Mouse (Mus musculus) frontal cortex, adult (tissue): Measurements from ENCODE around the gene Stoml1.

ENCODE experiments used
- ATAC-seq: cut with Nextera tagmentation; 2 replicates; pipeline ENCODE4 v1.9.2; 2017; ENCODE audit warnings: mild to moderate bottlenecking, moderate library complexity, mixed read lengths; ENCODE audit not compliant: low TSS enrichment

Gene Stoml1

DNA sequence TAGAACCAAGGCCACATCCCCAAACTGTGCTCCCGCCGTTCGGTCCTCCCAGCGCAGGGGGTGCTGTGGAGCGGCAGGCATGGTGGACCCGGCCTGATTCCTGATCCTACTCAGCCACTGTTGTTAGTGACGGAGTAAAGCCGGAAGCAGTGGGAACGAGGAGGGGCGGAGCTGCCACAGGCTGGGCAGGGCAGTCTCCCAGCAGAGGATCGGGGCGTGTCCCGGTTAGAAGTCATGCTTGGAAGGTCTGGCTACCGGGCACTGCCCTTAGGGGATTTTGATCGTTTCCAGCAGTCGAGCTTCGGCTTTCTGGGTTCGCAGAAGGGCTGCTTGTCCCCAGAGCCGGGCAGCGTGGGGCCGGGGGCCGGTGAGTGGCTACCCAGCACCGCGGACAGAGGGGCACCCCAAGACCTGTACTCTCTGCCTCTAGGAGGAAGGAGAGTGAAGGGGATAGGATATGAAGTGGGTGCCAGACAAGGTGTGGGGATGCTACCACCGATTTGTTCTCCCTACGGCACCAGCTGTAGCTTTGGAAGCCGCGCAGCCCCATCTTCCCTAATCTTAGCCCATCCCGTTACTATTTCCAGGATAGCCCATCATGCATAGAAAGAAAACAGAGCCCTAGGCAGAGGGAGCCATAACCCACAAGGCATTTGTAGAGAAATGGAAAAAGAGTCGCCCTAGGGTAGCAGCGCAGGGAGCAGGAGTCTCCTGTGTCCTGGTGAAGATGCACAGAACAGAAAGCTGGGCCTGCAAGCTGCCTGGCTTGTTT, at the start of gene Stoml1:
Gene Stoml1, plus strand, starts transcription at position 132 of the 772 bp plus-strand sequence.
- peak; percentile 96 for ATAC-seq

DNA sequence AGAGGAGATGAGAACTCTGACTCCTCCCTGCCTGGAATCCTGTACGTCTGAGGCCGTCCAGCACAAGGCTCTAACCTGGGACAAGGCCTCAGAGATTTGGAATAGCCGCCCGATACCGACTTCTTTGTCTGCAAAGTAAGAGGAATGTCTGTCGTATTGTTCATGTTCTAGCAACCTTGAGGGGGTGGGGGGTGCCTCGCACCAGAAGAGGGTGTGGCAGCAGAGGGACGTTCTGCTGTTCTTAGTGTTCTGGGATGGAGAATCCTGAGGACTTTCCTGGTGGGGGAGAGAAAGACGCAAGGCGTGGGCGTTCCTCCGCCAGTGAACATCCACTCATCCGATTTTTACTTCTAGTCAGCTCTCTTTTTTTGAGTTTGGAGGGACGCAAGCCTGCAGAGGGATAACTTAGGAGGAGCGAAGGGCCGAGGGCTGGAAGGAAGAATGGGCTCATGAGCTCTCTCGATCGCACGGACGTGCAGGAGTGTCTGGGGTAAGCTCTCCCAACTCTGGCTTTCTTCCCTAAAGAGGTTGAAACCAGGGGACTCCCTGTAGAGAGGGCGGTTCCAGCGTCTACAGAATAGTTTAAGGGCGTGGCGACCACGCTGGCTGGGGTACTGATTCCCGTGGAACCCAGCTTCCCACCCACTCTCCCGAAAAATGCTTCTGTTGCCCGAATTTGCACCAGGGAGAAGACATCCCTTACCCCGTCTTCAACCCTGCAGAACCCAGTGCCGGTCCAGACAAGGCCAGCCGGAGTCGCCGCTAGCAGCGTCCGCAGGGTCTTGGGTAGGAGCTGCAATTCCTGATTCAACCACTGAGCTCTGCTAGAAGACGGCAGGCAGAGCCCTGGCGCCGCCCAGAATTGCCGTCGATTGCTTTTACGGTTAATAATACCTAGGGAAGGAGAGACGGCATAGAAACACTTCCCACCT, 49.2 kb upstream of the Stoml1 start, which contains the start of the genes Islr and Islr2:
Gene Islr, minus strand, starts transcription at position 791 of the 932 bp plus-strand sequence.
Gene Islr2, minus strand, starts transcription at position 804 of the 932 bp plus-strand sequence.
- no peak for ATAC-seq

DNA sequence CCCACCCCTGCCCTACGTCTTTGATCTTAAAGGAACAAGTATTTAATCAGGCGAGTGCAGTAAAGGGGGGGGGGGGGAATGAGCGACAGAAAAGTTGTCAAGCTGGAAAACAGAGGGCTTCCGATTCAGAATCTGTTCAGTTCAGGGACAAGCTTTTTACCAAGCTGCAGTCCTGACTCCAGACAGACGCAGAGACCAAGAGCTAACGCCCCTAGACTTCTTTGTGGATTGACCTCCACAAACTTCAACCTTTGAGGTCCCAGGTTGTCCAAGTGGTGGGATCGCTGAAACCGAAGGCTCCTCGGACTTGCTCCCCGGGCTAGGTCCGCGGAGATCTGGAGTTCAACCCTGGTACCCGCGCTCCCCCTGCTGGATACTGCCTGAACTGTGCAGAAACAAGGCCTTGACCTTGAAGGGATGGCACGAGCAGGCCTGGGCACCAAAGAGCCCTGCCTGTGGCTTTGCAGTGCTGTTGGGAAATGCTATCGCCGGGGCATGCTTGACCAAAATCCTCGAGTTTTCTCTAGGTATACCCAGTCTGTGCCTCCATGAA, 48.4 kb upstream of the Stoml1 start:
- 0 out of 2 replicates have a peak, but pooled peaks have one; percentile 22 for ATAC-seq

DNA sequence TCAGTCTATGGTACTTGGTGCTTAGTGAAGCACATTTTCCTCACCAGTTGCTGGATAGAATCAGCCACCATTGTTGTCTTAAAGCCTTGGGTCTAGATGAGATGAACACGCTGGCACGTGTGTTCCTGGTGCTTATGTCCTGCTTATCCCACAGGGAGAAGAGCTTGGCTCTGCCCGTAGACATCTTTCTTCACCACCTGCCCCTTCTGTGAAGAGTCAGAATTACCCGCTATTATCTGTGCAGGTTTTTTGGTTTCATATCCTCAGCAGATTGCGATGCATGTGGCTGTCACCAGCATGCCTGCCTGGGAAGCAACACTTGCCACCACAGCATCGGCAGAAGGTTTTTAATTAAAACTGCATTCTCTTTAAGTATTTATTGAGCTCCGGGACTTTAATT, 47.0 kb upstream of the Stoml1 start:
- no peak for ATAC-seq

DNA sequence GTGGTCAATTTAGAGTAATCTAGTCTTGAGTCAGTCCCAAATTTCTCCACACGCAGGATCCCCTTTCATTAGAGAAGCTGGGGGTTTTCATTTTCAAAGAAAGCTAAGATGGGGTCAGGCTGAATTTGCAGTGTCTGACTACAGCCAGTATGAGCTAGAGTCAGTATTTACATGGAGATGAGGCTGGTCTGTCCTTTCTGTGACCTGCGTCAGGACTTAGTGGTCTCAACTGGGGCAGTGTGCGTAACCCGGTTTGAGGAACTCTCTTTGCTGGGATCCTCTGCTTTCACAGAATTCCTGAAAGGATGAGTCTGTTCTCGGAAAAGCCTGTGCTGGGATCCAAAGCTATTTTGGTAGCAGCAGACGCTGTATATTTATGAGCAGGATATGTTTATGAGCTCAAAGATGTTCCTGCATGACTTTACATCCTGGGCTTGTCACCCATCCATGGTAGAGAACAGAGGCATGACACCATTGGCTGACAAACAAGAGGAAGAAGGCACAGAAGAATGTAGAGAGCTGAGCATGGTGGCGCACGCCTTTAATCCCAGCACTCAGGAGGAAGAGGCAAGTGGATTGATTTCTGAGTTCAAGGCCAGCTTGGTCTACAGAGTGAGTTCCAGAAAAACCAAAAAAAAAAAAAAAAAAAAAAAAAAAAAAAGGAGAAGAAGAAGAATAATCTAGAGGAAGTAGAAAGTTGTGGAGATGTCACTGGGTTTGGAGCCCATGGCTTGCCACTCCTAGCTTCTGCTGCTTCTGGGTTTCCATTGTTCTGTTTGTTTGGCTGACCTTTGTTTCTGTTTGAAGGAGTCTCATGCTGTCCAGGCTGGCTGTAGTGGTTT, 43.3 kb upstream of the Stoml1 start:
- ATAC-seq = peak; percentile 85

DNA sequence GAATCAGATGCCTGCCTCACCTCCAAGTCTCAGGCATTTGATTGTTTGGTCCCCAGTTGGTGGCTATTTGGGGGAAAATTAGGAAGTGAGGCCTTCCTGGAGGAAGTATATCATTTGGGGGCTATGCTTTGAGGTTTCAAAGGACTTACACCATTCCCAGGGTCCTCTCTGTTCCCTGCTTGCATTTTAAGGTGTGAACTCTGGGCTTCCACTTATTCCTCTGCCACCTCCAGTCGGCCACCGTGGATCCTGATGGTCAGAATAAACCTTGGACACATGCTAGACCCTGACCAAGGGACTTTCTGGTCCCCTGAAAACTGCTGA, 42.7 kb upstream of the Stoml1 start:
- ATAC-seq = no peak

DNA sequence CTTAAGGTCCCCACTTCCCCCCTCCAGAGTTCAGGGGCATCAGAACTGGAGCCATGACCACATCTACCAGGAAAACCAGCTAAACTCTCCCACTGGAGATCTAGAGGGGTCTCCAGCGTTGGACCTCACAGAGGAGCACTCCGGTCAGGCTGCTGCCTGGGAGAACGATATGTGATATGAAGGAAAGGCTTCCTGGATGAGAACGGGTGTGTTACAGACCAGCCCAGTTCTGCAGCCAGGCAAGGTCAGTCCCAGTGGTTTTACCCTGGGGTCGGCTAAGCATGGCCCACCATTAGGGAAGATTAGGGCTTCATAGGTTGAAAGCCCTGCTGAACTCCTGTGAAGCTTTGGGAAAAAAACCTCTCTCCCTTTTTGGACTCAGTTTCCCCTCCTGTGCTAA, 39.6 kb upstream of the Stoml1 start:
- no peak for ATAC-seq

DNA sequence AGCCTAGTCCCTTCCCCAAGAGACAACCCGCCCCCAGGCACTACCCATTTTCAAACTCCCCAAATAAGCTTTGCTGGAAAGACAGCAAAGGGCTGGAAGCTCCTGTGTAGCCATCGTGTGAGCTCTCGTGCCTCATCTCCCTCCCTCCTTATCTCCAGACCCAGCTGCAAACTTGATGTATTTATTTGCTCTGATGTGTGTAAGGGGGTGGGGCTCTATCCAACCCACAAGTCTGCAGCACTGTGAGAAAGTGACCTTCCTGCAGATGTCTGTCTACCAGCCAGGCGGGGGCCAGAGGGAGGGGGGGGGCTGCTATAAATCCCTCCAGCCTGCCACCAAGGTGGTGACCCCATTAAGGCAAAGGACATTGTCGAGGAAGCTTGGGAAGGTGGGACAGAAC, 39.1 kb upstream of the Stoml1 start:
- ATAC-seq = no peak

DNA sequence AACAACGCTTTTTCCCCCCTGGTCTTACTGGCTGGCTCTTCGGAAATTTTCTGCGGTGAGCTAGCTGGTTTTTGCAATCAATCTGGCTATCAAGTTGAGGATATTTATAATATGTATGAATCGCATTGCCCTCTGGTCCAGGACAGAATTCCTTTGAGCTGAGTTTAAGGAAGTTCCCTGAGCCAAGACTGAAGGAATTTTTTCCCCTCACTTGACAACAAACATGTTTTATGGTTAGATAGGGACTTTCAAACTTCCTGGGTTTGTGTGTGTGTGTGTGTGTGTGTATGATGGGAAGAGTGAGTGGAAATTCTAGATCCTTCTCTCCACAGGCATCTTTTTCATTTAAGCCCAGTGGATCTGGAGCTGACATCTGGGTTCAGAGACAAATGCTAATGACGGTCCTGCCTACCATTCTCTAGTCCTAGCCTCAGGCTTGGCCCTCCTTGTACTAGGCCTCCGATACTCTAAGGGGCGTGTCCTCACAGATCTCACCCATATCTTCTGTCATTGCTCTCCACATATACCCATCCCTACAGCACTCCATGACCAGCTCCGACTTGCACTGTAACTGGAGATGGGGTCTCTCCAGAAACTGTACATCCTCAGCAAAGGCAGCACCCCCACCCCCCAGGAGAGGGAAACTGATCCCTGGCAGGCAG, 38.3 kb upstream of the Stoml1 start:
- no peak for ATAC-seq

DNA sequence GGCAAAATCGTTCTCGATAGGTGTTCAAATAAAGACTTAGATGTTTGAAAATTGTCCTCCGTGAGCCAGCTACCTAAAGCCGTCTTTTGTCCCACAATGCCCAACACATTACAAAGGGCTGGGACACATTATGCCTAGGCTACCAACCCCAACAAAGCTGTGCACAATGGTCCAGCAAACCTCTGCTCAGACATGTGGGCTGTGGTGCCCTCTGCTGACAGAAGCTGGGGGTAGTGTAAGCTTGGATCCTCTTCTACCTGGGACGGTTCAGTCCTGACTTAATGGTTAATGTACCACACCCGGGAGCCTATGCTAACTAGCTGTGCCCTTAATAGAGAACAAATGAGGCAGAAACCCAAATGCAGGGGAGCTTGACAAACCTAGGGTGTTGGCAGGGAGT, 36.6 kb upstream of the Stoml1 start:
- 0 out of 2 replicates have a peak, but pooled peaks have one; percentile 71 for ATAC-seq

DNA sequence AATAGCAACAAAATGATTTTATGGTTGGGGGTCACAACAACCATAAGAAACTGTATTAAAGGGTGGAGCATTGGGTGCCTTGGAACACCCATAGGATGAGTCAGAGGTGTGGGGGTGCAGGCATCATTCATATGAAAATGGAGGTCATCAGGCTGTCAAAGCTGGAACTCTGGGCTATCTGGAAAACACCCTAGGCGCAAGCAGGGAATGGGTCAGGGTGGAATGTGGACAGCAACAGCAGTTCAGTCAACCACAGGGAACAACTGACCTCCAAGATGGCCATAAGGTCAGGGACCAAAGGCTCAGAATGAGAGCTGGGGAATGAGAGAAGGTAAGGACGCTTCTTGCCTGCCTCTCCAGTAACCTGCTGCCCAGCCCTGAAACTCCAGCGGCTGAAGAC, 34.4 kb upstream of the Stoml1 start:
- ATAC-seq = no peak

DNA sequence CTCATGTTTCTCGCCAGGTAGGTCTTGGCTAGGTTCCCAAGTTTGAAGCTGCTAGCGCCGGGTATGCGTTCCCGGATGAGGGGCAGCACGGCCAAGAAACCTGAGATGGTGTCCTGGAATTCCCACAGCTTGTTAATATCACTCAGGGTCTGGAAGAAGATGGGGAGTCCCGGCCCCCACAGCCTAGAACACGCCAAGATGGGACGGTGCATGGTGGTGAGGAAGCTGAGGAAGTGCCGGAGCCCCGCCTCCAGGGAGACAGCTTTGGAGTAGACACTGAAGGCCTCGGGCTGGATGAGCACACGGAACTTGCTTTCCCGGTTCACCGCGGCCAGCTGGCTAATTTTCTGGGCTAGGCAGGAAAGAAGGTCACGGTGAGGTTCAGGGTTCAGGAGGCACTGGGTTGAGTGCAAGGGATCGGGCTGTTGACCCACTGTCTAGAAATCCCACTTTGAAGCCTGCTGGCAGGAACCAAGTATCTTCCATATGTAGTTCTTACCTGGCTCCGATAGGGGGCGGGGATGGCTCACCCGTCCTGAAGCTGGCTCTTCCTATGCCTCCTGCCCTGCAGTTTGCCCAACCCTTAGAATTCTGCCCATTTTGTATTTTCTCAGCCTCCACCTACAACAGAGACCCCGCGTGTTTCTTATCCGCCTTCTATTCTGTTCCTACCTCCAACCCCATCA, 32.6 kb upstream of the Stoml1 start:
- 0 out of 2 replicates have a peak, but pooled peaks have one; percentile 28 for ATAC-seq

DNA sequence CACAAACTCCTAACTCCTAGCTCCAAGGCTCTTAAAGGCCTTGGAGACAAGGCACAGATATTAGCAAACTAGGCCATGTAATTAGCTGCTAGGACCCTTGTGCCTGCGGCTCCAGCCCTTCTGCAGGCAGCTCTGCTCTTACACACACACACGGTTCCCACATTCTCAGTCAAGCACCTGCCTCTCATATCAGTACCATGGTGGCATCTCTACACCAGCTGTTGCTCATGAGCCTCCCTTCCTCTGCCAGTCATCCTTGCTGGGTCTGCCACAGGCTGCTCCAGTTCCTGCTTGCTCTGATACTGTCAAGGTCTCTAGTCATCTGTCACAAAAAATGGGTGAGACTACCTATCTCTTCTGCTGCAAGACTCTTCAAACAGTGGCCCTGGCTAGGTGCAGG, 28.6 kb upstream of the Stoml1 start:
- no peak for ATAC-seq

DNA sequence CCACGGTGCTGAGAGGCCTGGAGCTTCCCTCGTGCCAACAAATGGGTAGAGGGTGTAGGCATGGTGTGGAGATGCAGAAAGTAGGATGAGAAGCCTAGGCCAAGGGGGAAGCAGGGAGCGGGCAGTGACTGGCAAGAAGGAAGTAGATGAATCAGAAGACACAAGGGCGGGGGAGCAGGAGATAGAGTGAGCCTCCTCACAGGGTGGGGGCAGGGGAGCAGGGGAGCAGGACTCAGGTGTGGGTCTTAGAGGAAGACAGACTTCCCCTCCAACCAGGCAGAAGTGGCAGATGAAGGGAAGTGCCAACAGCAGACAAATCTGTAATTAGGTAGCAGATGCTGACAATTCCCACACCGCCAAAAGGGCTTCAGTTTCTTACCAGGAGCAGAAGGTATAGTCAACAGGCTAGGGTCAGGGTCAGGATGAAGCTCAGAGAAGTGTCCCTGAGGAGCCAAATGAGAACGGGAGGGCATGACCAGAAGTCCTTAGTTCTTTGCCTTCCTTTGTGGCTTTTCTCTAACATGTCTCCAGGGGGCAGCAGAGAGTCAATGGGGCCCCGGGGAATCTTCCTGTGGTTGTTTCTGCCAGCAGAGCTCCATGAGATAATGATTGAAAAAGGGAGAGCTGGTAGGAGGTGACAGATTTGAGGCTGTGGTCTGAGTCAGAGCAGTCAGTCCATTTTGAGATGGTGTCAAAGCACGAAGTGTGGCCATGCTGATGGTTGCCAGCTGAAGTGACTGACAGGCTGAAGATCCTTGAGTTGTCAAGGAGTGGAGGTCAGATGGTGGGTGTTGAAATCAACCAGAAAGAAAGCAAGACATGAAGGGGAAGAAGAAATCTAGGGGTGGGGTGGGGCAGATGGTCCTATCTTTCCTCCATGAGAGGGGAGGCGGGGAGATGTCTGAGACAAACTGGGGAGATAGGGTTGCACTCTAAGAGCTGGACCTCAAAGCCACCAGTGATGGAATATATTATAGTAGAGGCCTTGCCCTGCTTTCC, 26.8 kb upstream of the Stoml1 start:
- ATAC-seq = peak; percentile 41; the same call in 1 of the 2 replicates

DNA sequence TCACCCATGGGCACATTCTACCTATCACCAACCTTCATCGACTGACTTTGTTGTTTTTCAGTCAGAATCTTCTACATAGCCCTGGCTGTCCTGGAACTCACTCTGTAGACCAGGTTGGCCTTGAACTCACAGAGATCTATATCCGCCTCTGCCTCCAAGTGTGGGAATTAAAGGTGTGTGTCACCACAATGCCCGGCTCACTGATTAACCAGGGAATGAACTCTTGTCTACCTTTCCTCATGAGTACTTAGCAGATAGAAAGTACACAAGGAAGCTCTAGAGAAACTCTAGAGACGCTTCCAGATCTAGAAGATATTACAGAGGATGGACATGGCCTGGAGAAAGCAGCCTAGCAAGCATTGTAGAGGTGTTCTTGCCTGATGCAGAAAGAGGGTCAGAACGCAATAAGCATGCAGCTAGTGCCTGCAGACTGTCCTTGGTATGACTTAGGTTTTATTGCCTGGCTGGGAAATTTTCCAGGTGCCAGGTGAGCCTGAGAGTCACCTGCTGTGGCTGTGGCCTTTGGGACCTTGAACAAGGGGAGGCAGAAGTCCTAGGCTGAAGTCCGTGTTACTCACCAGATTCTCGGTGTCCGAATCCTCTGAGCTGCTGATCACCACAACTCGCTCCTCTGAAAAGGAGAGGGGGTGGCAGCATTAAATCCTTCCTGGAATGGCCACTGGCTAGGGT, 24.0 kb upstream of the Stoml1 start:
- no peak for ATAC-seq

DNA sequence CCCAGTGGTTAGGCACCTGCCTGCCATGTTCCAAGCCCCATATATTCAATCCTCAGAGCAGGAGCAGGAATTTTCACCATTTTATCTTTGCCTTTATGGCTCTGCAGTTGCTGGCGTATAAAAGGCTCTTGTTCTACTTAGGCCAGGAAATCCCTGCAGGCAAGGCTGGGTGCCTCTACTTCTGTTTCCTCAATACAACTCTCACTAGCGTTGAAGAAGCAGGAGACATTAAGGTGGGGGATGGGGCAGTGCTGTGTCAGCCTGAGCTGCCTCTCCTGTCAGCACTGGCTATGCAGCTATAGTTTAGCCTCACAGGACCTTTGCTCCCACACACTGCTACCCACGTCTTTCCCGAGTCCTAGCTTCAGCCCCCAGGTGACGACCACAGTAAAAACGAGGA, 21.2 kb upstream of the Stoml1 start:
- ATAC-seq = no peak

DNA sequence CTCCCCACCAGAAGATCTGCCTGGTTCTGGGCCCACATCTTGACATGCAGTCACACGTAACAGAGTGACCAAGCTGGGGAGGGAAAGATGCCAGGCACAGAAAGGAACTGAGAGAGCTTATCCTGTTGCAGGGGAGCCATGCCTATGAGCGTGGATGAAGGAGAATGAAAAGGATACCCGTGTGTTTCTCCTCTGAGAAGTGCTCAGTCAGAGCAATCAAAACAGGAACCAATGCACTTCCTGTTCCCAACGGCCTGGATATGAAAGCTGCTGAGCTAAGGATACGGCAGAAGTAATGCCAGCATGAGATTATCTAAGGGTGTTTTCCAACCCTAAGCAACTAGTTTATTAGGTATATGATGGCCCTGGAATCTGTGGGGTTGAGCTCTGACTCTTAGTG, 20.6 kb upstream of the Stoml1 start:
- no peak for ATAC-seq

DNA sequence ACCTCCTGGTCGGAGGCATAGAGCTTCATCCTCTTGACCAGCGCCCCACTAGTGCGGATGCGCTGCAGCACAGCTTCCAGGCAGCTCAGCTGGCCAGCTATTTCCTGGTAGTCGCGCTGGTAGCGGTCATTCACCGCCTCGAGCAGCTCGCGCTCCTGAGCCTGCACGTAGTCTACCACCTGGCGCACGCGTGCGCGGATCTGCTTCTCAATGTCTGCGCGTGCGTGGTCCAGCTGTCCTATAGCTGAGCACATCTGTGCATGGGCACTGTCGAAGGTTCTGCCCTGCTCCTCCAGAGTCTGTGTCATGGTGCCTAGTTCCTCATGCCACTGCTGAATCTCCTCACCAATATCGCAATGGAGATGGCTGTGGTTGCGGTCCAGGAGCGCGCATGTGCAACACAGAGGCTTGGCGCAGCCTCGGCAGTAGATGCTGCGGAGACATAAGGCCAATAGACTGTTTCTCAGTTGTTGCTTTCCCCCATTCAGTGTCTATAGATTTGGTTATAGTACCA, 18.4 kb upstream of the Stoml1 start:
- ATAC-seq = no peak
